Mouse (Mus musculus): Measurements from ENCODE around the gene Uhrf1bp1. TPM values are rescaled to one million over a fixed set of nuclear protein-coding genes. Genes with fewer than 3 reads are reported as not detected.

Gene Uhrf1bp1
- polyA plus RNA-seq, 1 experiment: 18.2 TPM

DNA sequence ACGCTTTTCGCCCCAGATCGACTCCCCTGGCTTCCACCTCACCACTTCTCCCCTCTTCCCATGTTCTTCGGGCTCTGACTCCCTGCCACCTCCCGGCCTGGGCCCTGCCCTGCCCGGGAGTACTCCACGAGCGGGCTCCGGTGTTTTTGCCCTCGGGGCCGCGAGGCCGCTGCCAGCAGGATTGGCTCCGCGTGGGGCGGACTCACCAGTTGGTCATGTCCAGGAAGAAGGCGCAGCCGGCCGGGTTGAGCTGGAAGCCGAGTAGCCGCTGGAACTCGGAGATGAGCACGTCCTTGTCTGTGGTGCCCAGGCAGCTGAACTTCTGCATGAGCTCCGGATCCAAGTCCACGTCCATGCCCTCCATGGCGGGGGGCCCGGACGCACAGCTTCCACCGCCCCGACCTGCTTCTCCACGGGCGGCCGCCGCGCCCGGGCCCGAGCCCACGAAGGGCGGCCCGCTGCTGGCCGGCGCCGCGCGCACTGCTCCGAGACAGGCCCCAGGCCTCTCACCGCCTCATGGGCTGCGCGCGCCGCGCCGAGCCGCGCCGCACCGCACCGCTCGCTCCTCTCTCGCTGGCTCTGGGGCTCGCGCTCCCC is 36.2 kb upstream of the Uhrf1bp1 start:
- Histone ChIP-seq H3K27ac (ENCODE audit: insufficient read depth, low read length) (peak overlapping the region; percentile 42), H3K4me3 (replicated peaks; ENCODE audit: insufficient read depth, low read depth, low read length) (peak overlapping the region; percentile 71), H3K27me3 (ENCODE audit: control insufficient read depth, insufficient read depth, low read length) (no peaks in the 10 kb centered on the region), H3K4me1 (ENCODE audit: control insufficient read depth, insufficient read depth, low read length) (peaks cover 3% of the 10 kb centered on the region; the same call in 1 of the 2 replicates)
- under 1% methylated on average over 61 of the region's 62 CpGs for WGBS
- DNase-seq: peak in 1 of 2 experiments; percentile 69
- TF ChIP-seq POLR2A (IDR thresholded peaks at IDR 0.05; ENCODE audit: borderline replicate concordance, insufficient read depth, low read length): no peak
- TF ChIP-seq CTCF (IDR thresholded peaks at IDR 0.05; ENCODE audit: borderline replicate concordance, insufficient read depth, low read depth, low read length): no peak

DNA sequence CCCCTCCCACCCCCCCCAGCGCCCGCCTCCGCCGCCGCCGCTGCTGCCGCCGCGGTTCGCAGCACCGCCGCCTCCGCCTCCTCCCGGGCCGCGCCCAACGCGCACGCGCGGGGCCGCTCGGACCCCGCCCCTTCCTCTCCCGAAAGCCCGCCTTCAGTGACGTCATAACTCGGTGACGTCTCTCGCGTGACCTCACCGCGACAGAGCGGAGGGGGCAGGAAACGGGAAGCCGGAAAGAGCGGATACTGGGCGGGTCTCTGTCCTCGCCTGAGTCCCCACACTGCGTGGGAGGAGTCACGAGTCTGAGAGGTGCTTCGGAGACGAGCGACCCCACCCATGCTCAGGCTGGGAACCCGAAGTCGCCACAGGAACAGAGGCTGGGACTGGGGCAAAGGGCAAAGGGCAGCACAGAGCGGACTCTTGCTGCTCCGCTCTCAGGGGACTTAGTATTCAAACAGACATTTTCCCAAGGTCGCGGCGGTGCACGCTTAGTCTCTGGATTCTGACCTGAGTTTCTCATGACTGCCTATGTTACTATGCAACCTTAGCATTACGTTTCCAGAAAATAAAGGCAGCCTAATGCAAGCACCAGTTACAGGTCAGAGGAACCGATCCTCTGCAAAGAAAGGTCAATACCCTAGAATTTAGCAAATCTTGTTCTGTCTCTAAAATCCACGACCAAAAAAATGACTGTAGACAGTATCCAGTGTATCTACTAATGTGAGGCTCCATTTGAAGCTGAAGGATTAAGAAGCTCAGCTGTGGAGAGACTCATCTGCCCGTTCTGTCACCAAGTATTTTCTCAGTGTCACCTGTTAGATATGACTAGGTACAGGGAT is 35.5 kb upstream of the Uhrf1bp1 start, which contains the start of gene D17Wsu92e:
Gene D17Wsu92e (minus strand): TSS at position 81 of the 839 bp plus-strand sequence.
- 3% methylated on average over 52 of the region's 56 CpGs for WGBS
- peak within 1 kb of the TSS; percentile 58 for H3K27ac ChIP-seq (ENCODE audit: insufficient read depth, low read length)
- peak; percentile 98 for TF ChIP-seq POLR2A (IDR thresholded peaks at IDR 0.05; ENCODE audit: borderline replicate concordance, insufficient read depth, low read length)
- TF ChIP-seq CTCF (IDR thresholded peaks at IDR 0.05; ENCODE audit: borderline replicate concordance, insufficient read depth, low read depth, low read length): no peak
- no peaks in the 10 kb centered on the region for H3K27me3 ChIP-seq (ENCODE audit: control insufficient read depth, insufficient read depth, low read length)
- peak within 1 kb of the TSS; percentile 89 for H3K4me3 ChIP-seq (replicated peaks; ENCODE audit: insufficient read depth, low read depth, low read length)
- DNase-seq: peak; percentile 98 to 99
- H3K4me1 ChIP-seq (ENCODE audit: control insufficient read depth, insufficient read depth, low read length): peaks cover 3% of the 10 kb centered on the region; the same call in 1 of the 2 replicates

DNA sequence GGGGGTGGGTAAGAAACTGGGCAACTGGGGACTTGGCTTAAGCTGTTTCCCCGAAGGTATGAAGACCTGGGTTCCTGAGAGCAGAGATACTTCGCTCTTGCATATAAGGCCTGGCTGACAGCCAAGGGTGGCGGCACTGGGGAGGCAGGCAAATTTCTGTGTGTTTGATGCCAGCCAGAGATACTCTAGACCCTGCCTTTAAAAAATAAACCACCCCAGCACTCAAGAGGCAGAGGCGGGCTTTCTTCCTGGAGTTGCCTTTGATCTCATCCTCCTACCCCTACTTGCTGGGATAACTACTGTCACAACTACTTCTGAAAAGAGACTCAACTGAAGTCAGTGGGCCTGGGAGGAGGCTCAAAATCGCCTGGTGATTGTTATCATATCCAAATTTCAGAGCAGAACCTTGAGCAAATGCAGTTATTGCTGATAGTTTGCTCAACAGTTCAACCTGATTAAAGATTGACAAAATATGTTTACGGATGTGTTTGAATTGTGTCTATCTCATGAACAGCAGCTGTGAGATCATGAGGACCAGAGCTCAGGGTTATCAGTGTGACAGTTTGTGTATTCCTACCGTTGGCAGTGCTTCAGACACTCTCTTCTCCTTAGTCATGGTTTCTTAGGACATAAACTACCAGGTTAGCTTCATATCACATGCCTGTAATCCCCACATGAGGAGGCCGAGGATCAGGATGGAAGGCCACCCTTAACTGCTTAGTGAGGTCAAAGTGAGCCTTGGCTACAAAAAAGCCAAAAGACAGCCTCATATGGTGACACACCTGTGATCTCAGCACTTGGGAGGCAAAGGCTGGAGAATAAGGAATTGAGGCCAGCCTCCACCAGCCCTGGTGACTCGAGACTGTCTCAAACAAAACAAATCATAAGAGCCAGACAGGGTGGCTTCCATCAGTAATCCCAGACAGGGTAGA is 34.6 kb upstream of the Uhrf1bp1 start:
- no peak for TF ChIP-seq CTCF (IDR thresholded peaks at IDR 0.05; ENCODE audit: borderline replicate concordance, insufficient read depth, low read depth, low read length)
- TF ChIP-seq POLR2A (IDR thresholded peaks at IDR 0.05; ENCODE audit: borderline replicate concordance, insufficient read depth, low read length): no peak
- peak overlapping the region; percentile 58; the same call in 1 of the 2 replicates for H3K27ac ChIP-seq (ENCODE audit: insufficient read depth, low read length)
- H3K27me3 ChIP-seq (ENCODE audit: control insufficient read depth, insufficient read depth, low read length): no peaks in the 10 kb centered on the region
- H3K4me3 ChIP-seq (replicated peaks; ENCODE audit: insufficient read depth, low read depth, low read length): peak overlapping the region; percentile 3
- 50% methylated on average over 9 of the region's 9 CpGs for WGBS
- H3K4me1 ChIP-seq (ENCODE audit: control insufficient read depth, insufficient read depth, low read length): peaks cover 3% of the 10 kb centered on the region; the same call in 1 of the 2 replicates
- peak; percentile 47 to 49 for DNase-seq

DNA sequence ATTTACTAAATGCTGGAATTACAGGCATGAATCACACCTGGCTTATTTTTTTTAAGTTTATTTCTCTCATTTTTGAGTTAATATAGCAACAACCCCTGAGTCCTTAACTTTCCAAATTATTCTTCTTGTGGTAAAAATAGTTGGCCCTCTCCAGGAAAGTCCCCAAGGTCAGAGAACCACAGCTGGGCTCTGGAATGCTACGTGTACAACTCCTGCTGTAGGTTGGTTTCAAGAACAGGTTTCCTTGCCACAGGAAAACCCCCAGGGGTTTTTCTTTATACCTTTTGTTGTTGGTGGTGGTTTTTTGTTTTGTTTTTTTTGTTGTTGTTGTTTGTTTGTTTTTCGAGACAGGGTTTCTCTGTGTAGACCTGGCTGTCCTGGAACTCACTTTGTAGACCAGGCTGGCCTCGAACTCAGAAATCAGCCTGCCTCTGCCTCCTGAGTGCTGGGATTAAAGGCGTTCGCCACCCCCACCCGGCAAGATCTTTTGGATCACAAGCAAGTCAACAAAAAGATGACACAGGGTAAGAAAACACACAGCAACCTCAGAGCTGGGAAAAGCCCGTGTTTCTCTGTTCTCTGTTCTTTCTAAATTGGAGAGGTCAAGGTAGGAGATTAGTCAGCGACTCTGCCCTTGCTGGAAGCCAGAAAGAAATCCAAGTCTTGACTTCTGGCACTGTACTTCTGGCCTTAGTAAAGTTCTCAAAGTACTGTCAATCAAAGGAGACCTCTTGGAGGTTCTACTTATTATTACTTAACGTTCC is 32.9 kb upstream of the Uhrf1bp1 start:
- 77% methylated on average over 9 of the region's 9 CpGs for WGBS
- Histone ChIP-seq H3K4me3 (replicated peaks; ENCODE audit: insufficient read depth, low read depth, low read length) (no peak overlapping the region), H3K27ac (ENCODE audit: insufficient read depth, low read length) (no peak overlapping the region), H3K4me1 (ENCODE audit: control insufficient read depth, insufficient read depth, low read length) (peaks cover 3% of the 10 kb centered on the region; the same call in 1 of the 2 replicates), H3K27me3 (ENCODE audit: control insufficient read depth, insufficient read depth, low read length) (no peaks in the 10 kb centered on the region)
- DNase-seq: no peak
- no peak for TF ChIP-seq POLR2A (IDR thresholded peaks at IDR 0.05; ENCODE audit: borderline replicate concordance, insufficient read depth, low read length)
- no peak for TF ChIP-seq CTCF (IDR thresholded peaks at IDR 0.05; ENCODE audit: borderline replicate concordance, insufficient read depth, low read depth, low read length)

DNA sequence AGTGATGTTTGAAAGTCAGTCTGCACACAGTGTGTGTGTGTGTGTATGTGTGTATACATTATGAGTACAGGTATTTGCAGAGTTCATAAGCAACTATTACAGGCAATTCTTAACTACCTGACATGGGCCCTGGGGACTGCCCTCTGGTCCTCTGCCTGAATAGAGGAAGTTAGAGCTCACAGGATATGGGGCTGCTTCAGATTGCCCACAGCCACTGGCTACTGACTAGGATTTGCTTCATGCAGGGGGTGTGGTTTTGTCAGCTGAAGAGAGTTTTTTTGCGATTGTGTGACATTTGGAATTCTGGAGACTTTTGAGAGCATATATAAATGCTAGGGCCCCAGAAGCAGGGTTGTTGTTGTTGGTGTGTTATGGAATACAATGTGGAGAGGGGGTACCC is 31.3 kb upstream of the Uhrf1bp1 start:
- DNase-seq: no peak
- Histone ChIP-seq H3K27ac (ENCODE audit: insufficient read depth, low read length) (no peak overlapping the region), H3K4me1 (ENCODE audit: control insufficient read depth, insufficient read depth, low read length) (peaks cover 3% of the 10 kb centered on the region; the same call in 1 of the 2 replicates), H3K4me3 (replicated peaks; ENCODE audit: insufficient read depth, low read depth, low read length) (no peak overlapping the region), H3K27me3 (ENCODE audit: control insufficient read depth, insufficient read depth, low read length) (no peaks in the 10 kb centered on the region)
- WGBS: 68% methylated on average over 1 of the region's 1 CpGs
- TF ChIP-seq POLR2A (IDR thresholded peaks at IDR 0.05; ENCODE audit: borderline replicate concordance, insufficient read depth, low read length) (no peak), CTCF (IDR thresholded peaks at IDR 0.05; ENCODE audit: borderline replicate concordance, insufficient read depth, low read depth, low read length) (no peak)

DNA sequence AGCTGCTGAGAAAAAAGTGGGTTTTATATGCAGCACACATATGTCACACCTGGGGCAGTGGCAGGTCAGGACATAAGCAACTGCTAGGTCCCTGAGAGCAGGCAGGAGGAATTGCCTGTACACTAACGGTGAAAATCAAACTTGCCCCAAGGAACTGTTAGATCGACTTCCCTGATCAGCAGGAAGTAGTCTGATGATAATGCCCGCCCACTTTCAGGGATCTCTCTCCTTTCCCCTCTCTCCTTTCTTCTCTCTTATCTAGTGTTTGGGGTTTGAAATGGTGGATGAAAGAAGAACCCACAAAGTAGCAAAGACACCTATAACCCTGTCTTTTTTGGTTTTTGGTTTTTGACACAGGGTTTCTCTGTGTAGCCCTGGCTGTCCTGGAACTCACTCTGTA is 30.7 kb upstream of the Uhrf1bp1 start:
- Histone ChIP-seq H3K27me3 (ENCODE audit: control insufficient read depth, insufficient read depth, low read length) (no peaks in the 10 kb centered on the region), H3K4me1 (ENCODE audit: control insufficient read depth, insufficient read depth, low read length) (peaks cover 3% of the 10 kb centered on the region; the same call in 1 of the 2 replicates), H3K4me3 (replicated peaks; ENCODE audit: insufficient read depth, low read depth, low read length) (no peak overlapping the region), H3K27ac (ENCODE audit: insufficient read depth, low read length) (no peak overlapping the region)
- no peak for DNase-seq
- WGBS: 35% methylated on average over 3 of the region's 3 CpGs
- TF ChIP-seq CTCF (IDR thresholded peaks at IDR 0.05; ENCODE audit: borderline replicate concordance, insufficient read depth, low read depth, low read length) (no peak), POLR2A (IDR thresholded peaks at IDR 0.05; ENCODE audit: borderline replicate concordance, insufficient read depth, low read length) (no peak)
